Mouse (Mus musculus): ENCODE measurements at regions not wholly inside any gene's neighbourhood (a gene's known extent, or its start where the extent isn't known, plus 50 kb on each side); places are given as distances from the start of the nearest gene placed in this dataset.
A peak's percentile ranks its signal among the peaks of the same experiment; 100 is the strongest.

GRCm38 (mm10) chr3:77993700-77994099 is 1292.6 kb downstream of the Rapgef2 start:
- ATAC-seq (ENCODE audit: low FRiP score) (peak; percentile 75), DNase-seq (ENCODE audit: low spot score) (peak; percentile 62)
- Histone ChIP-seq H3K27ac (no peak overlapping the region), H3K4me3 (replicated peaks; ENCODE audit: low read length) (no peak overlapping the region), H3K9ac (no peak overlapping the region), H3K27me3 (ENCODE audit: control insufficient read depth, insufficient read depth, low read length) (no peaks in the 10 kb centered on the region), H3K9me3 (ENCODE audit: control insufficient read depth, low read length) (no peaks in the 10 kb centered on the region), H3K4me2 (replicated peaks) (no peak overlapping the region), H3K4me1 (replicated peaks; ENCODE audit: control insufficient read depth, insufficient read depth, low read length) (no peaks in the 10 kb centered on the region), H3K36me3 (replicated peaks; ENCODE audit: control insufficient read depth, insufficient read depth) (no peaks in the 10 kb centered on the region)
- 69% methylated on average over 1 of the region's 1 CpGs for WGBS

DNA sequence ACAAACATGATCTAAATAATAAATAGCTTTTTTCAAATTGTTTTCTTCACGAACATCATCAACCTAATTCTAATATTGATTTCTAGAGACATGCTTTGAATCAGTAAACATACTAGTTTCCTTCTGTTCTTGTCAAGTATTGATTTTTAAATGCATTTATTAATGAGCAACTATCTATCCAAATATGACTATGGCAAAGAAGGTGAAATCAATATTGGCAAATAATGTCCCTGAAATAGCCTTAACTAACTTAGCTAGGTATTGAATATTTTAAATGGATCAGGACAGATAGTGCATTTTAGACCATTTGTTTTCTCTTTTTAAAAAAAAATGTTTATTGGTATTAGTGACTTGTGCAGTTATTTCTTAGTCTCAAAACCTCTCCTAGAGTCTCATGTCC is 1341.5 kb downstream of the Rapgef2 start:
- Histone ChIP-seq H3K36me3 (replicated peaks; ENCODE audit: control insufficient read depth, insufficient read depth) (no peaks in the 10 kb centered on the region), H3K9me3 (ENCODE audit: control insufficient read depth, low read length) (no peaks in the 10 kb centered on the region), H3K27me3 (ENCODE audit: control insufficient read depth, insufficient read depth, low read length) (no peaks in the 10 kb centered on the region), H3K4me1 (replicated peaks; ENCODE audit: control insufficient read depth, insufficient read depth, low read length) (no peaks in the 10 kb centered on the region), H3K27ac (no peak overlapping the region), H3K4me2 (replicated peaks) (no peak overlapping the region), H3K4me3 (replicated peaks; ENCODE audit: low read length) (no peak overlapping the region), H3K9ac (no peak overlapping the region)
- ATAC-seq (ENCODE audit: low FRiP score) (no peak), DNase-seq (ENCODE audit: low spot score) (no peak)
- WGBS, result 89% methylated on average over 1 of the region's 1 CpGs

DNA sequence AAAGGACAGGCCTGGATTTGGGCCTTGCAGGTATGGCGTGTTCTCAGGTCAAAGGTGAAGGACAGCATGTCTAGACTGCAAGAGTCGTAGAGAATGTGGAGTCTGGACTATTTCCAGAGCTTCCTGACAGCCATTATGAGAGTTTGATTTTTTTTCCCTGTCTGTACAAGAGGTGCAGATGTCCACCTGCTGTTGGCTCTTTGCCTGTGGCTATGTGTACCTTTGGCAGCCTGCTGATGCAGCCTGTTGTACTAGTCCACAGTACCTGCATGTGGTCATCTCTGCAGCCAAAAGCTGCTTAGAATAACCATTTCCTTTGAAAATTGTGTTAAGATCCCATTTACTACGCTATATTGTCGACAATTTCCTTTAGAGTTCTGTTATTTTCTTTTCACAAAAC is 1389.1 kb downstream of the Rapgef2 start:
- no peak overlapping the region for H3K27ac ChIP-seq
- no peak overlapping the region for H3K4me2 ChIP-seq (replicated peaks)
- no peak overlapping the region for H3K9ac ChIP-seq
- DNase-seq (ENCODE audit: low spot score) (no peak), ATAC-seq (ENCODE audit: low FRiP score) (0 out of 2 replicates have a peak, but pooled peaks have one; percentile 27)
- H3K27me3 ChIP-seq (ENCODE audit: control insufficient read depth, insufficient read depth, low read length), result no peaks in the 10 kb centered on the region
- H3K4me3 ChIP-seq (replicated peaks; ENCODE audit: low read length), result no peak overlapping the region
- H3K9me3 ChIP-seq (ENCODE audit: control insufficient read depth, low read length), result no peaks in the 10 kb centered on the region
- WGBS, result 90% methylated on average over 4 of the region's 4 CpGs
- H3K36me3 ChIP-seq (replicated peaks; ENCODE audit: control insufficient read depth, insufficient read depth), result no peaks in the 10 kb centered on the region
- H3K4me1 ChIP-seq (replicated peaks; ENCODE audit: control insufficient read depth, insufficient read depth, low read length), result no peaks in the 10 kb centered on the region

DNA sequence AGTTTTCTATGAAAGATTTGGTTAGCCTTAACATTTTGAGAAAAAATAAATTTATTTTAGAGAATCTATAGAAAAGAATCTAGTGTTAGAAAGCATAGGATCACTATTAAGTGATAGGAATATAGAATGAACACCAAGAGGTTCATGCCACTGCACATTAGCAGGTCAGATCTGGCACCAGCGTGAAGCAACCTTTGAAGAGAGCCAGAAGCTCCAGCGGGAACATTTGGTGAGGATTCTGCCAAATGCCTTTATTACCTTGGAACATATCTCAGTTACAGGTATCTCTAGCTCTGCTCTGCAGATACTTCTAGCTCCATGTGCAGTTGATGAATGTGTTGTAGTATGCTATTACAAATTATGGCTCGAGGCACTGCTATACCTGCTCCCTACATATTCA is 1398.7 kb downstream of the Rapgef2 start:
- no peak overlapping the region for H3K4me2 ChIP-seq (replicated peaks)
- H3K9ac ChIP-seq, result no peak overlapping the region
- DNase-seq (ENCODE audit: low spot score) (no peak), ATAC-seq (ENCODE audit: low FRiP score) (no peak)
- H3K36me3 ChIP-seq (replicated peaks; ENCODE audit: control insufficient read depth, insufficient read depth), result no peaks in the 10 kb centered on the region
- H3K4me3 ChIP-seq (replicated peaks; ENCODE audit: low read length), result no peak overlapping the region
- H3K4me1 ChIP-seq (replicated peaks; ENCODE audit: control insufficient read depth, insufficient read depth, low read length), result no peaks in the 10 kb centered on the region
- H3K27ac ChIP-seq, result no peak overlapping the region
- no peaks in the 10 kb centered on the region for H3K27me3 ChIP-seq (ENCODE audit: control insufficient read depth, insufficient read depth, low read length)
- H3K9me3 ChIP-seq (ENCODE audit: control insufficient read depth, low read length), result no peaks in the 10 kb centered on the region
- WGBS, result 93% methylated on average over 3 of the region's 3 CpGs

DNA sequence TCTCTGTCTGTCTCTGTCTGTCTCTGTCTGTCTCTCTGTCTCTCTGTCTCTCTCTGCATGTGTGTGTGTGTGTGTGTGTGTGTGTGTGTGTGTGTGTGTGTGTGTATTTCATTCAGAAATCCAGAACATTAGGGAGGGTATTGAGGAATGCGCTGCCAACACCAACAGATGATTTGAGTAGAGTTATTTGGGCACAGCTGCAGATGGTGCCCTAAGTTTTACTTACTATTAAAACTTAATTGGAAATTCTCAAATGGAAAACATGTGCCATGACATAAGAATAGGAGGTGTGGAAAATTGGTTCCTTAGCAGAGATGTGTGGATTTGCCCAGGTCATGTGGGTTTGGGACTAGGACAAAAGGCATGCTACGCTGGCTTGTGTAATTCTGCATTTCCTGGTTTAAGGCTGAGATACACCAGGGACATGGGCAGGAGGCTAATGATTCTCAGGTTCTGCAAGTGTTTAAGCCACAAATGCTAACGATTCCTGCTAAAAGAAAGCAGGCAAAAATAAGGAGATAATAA is 1437.5 kb downstream of the Rapgef2 start:
- H3K4me3 ChIP-seq (replicated peaks; ENCODE audit: low read length), result no peak overlapping the region
- DNase-seq (ENCODE audit: low spot score) (no peak), ATAC-seq (ENCODE audit: low FRiP score) (no peak)
- H3K36me3 ChIP-seq (replicated peaks; ENCODE audit: control insufficient read depth, insufficient read depth), result no peaks in the 10 kb centered on the region
- 85% methylated on average over 3 of the region's 3 CpGs for WGBS
- no peaks in the 10 kb centered on the region for H3K9me3 ChIP-seq (ENCODE audit: control insufficient read depth, low read length)
- H3K4me1 ChIP-seq (replicated peaks; ENCODE audit: control insufficient read depth, insufficient read depth, low read length), result no peaks in the 10 kb centered on the region
- no peaks in the 10 kb centered on the region for H3K27me3 ChIP-seq (ENCODE audit: control insufficient read depth, insufficient read depth, low read length)
- H3K4me2 ChIP-seq (replicated peaks), result no peak overlapping the region
- no peak overlapping the region for H3K9ac ChIP-seq
- no peak overlapping the region for H3K27ac ChIP-seq

DNA sequence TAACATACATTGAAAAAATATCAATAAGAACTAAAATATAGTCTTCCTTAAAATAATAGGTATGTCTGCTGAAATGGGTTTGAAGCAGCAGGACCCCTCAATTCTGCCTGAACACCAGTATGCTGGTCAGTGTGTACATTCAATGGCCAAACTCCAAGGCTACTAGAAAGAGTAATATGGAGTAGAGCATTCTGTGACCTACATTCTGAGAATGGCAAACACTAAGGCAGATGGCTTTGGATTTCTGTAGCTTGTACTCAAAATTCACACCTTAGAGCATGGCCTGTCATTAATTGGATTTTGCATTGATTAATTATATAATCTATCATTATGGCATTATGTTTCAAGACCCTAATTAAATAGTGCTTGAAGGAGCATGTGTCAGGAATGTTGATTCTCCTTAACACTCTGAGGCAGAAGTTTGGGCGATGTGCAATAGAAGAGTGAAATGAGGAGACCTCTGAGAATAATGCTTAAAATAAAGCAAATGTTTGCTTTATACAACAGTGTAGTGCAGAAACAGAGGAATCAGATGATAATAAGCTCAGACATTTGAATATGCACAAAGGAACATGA is 1454.0 kb downstream of the Rapgef2 start:
- H3K4me1 ChIP-seq (replicated peaks; ENCODE audit: control insufficient read depth, insufficient read depth, low read length), result 0 out of 2 replicates have a peak, but pooled peaks cover 3% of the 10 kb centered on the region
- no peaks in the 10 kb centered on the region for H3K36me3 ChIP-seq (replicated peaks; ENCODE audit: control insufficient read depth, insufficient read depth)
- no peak overlapping the region for H3K27ac ChIP-seq
- no peaks in the 10 kb centered on the region for H3K27me3 ChIP-seq (ENCODE audit: control insufficient read depth, insufficient read depth, low read length)
- H3K4me3 ChIP-seq (replicated peaks; ENCODE audit: low read length), result no peak overlapping the region
- ATAC-seq (ENCODE audit: low FRiP score) (no peak), DNase-seq (ENCODE audit: low spot score) (no peak)
- no peaks in the 10 kb centered on the region for H3K9me3 ChIP-seq (ENCODE audit: control insufficient read depth, low read length)
- H3K4me2 ChIP-seq (replicated peaks), result no peak overlapping the region
- WGBS, result 81% methylated on average over 1 of the region's 1 CpGs
- no peak overlapping the region for H3K9ac ChIP-seq

DNA sequence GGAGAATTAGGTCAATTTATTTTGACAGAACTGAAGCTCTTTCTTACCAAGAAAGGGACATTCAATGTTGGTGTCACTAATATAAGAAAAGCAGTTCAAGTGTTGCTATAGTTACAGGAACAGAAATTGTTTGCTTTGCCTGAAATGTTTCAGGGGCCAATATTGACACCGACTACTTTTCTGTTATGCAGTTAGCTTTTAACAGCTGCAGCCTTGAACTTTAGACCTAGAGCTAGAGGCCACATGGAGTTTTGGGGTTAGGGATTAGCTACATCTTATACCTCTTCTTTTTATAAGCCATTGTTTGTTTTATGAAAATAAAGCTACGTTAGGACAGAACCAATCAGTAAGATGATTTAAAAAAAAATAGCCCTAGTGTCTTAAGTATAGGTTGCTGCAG is 1454.6 kb downstream of the Rapgef2 start:
- Histone ChIP-seq H3K9me3 (ENCODE audit: control insufficient read depth, low read length) (no peaks in the 10 kb centered on the region), H3K27me3 (ENCODE audit: control insufficient read depth, insufficient read depth, low read length) (no peaks in the 10 kb centered on the region), H3K4me2 (replicated peaks) (no peak overlapping the region), H3K4me1 (replicated peaks; ENCODE audit: control insufficient read depth, insufficient read depth, low read length) (0 out of 2 replicates have a peak, but pooled peaks cover 3% of the 10 kb centered on the region), H3K27ac (no peak overlapping the region), H3K4me3 (replicated peaks; ENCODE audit: low read length) (no peak overlapping the region), H3K36me3 (replicated peaks; ENCODE audit: control insufficient read depth, insufficient read depth) (no peaks in the 10 kb centered on the region), H3K9ac (no peak overlapping the region)
- DNase-seq (ENCODE audit: low spot score) (no peak), ATAC-seq (ENCODE audit: low FRiP score) (no peak)
- 61% methylated on average over 2 of the region's 2 CpGs for WGBS

GRCm38 (mm10) chr3:77831256-77831655 is 1455.1 kb downstream of the Rapgef2 start:
- ATAC-seq (ENCODE audit: low FRiP score), result no peak
- H3K9ac ChIP-seq, result no peak overlapping the region
- no peak overlapping the region for H3K4me2 ChIP-seq (replicated peaks)
- H3K36me3 ChIP-seq (replicated peaks; ENCODE audit: control insufficient read depth, insufficient read depth), result no peaks in the 10 kb centered on the region
- no peak overlapping the region for H3K27ac ChIP-seq
- no peaks in the 10 kb centered on the region for H3K9me3 ChIP-seq (ENCODE audit: control insufficient read depth, low read length)
- 77% methylated on average over 4 of the region's 4 CpGs for WGBS
- H3K4me1 ChIP-seq (replicated peaks; ENCODE audit: control insufficient read depth, insufficient read depth, low read length), result 0 out of 2 replicates have a peak, but pooled peaks cover 3% of the 10 kb centered on the region
- DNase-seq (ENCODE audit: low spot score), result no peak
- no peak overlapping the region for H3K4me3 ChIP-seq (replicated peaks; ENCODE audit: low read length)
- no peaks in the 10 kb centered on the region for H3K27me3 ChIP-seq (ENCODE audit: control insufficient read depth, insufficient read depth, low read length)

- no peaks in the 10 kb centered on the region for H3K36me3 ChIP-seq (replicated peaks; ENCODE audit: control insufficient read depth, insufficient read depth)
- H3K9me3 ChIP-seq (ENCODE audit: control insufficient read depth, low read length), result no peaks in the 10 kb centered on the region
- H3K4me3 ChIP-seq (replicated peaks; ENCODE audit: low read length), result no peak overlapping the region
- DNase-seq (ENCODE audit: low spot score) (no peak), ATAC-seq (ENCODE audit: low FRiP score) (no peak)
- H3K4me1 ChIP-seq (replicated peaks; ENCODE audit: control insufficient read depth, insufficient read depth, low read length), result 0 out of 2 replicates have a peak, but pooled peaks cover 3% of the 10 kb centered on the region
- H3K4me2 ChIP-seq (replicated peaks), result no peak overlapping the region
- no peak overlapping the region for H3K27ac ChIP-seq
- H3K9ac ChIP-seq, result no peak overlapping the region
- no peaks in the 10 kb centered on the region for H3K27me3 ChIP-seq (ENCODE audit: control insufficient read depth, insufficient read depth, low read length)
Observed at GRCm38 (mm10) chr3:77830219-77830618, 1456.1 kb downstream of the Rapgef2 start.

DNA sequence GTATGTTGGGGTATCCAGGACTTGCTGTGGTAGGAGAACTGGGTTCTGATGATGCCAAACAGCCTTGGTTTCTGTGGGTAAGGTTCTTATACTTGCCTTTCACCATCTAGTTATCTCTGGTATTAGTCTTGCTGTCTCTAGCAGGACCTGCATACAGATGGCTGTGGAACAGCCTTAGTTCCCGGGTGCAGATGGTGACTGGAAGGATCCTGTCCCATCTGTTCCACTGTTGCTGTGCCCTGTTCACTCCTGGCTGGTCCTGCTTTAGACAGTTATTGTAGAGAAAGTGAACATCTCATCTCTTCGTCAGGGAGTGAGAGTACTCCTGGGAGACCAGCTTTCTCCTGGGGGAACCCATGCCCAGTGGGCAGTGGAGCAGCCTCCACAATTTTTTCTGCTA is 1485.5 kb downstream of the Rapgef2 start:
- H3K36me3 ChIP-seq (replicated peaks; ENCODE audit: control insufficient read depth, insufficient read depth), result no peaks in the 10 kb centered on the region
- H3K9me3 ChIP-seq (ENCODE audit: control insufficient read depth, low read length), result no peaks in the 10 kb centered on the region
- no peak for DNase-seq (ENCODE audit: low spot score)
- H3K4me2 ChIP-seq (replicated peaks), result no peak overlapping the region
- no peak overlapping the region for H3K27ac ChIP-seq
- ATAC-seq (ENCODE audit: low FRiP score), result no peak
- no peaks in the 10 kb centered on the region for H3K4me1 ChIP-seq (replicated peaks; ENCODE audit: control insufficient read depth, insufficient read depth, low read length)
- H3K4me3 ChIP-seq (replicated peaks; ENCODE audit: low read length), result no peak overlapping the region
- H3K27me3 ChIP-seq (ENCODE audit: control insufficient read depth, insufficient read depth, low read length), result no peaks in the 10 kb centered on the region
- no peak overlapping the region for H3K9ac ChIP-seq
- 83% methylated on average over 2 of the region's 2 CpGs for WGBS

Data from hindbrain, embryonic 14.5 days (tissue).